Mouse (Mus musculus) heart, embryonic 13.5 days (tissue): ENCODE results near the gene Olfr196. TPM values are rescaled to one million over a fixed set of nuclear protein-coding genes. Genes with fewer than 3 reads are reported as not detected.
"Not testable (repeated sequence)": the region's sequence is repeated elsewhere in the genome, so short reads cannot be mapped to it uniquely, and the experiment has no call there.

Source experiments
- ATAC-seq: fragments of 200-750 bp; cut with Nextera tagmentation; 2 replicates; pipeline ENCODE4 v1.8.0; 2017; ENCODE audit warnings: moderate TSS enrichment; ENCODE audit not compliant: insufficient number of reproducible peaks, low FRiP score, low TSS enrichment; ENCODE audit errors: extremely low read depth
- H3K27ac ChIP-seq: fragments of 300-500 bp; sonication (generic); replicated peaks from 2 replicates; pipeline ENCODE4 v1.5.1; 2015; ENCODE audit warnings: moderate library complexity, mild to moderate bottlenecking, inconsistent platforms
- H3K27me3 ChIP-seq: fragments of 300-500 bp; sonication (generic); replicated peaks from 2 replicates; pipeline ENCODE4 v1.6.1; 2015; ENCODE audit warnings: mild to moderate bottlenecking, inconsistent platforms
- H3K36me3 ChIP-seq: fragments of 300-500 bp; sonication (generic); 2 replicates; pipeline ENCODE4 v1.6.1; 2015; ENCODE audit warnings: mild to moderate bottlenecking, inconsistent platforms
- H3K4me1 ChIP-seq: fragments of 300-500 bp; sonication (generic); 2 replicates; pipeline ENCODE4 v1.6.1; 2015; ENCODE audit warnings: inconsistent platforms
- H3K4me2 ChIP-seq: fragments of 300-500 bp; sonication (generic); 2 replicates; pipeline ENCODE4 v1.6.1; 2015; ENCODE audit warnings: inconsistent platforms, mild to moderate bottlenecking, moderate library complexity
- H3K4me3 ChIP-seq: fragments of 300-500 bp; sonication (generic); 2 replicates; pipeline ENCODE4 v1.5.1; 2015; ENCODE audit warnings: moderate library complexity, mild to moderate bottlenecking, inconsistent platforms
- H3K9ac ChIP-seq: fragments of 300-500 bp; sonication (generic); 2 replicates; pipeline ENCODE4 v1.6.1; 2015; ENCODE audit warnings: inconsistent platforms, mild to moderate bottlenecking, moderate library complexity
- H3K9me3 ChIP-seq: fragments of 300-500 bp; sonication (generic); 2 replicates; pipeline ENCODE4 v1.6.1; 2016; ENCODE audit warnings: inconsistent platforms
- WGBS: fragments of 180-500 bp; shearing (Covaris S2); methylation state at CpG from one replicate; pipeline ENCODE4 v1.1.7; 2015; ENCODE audit warnings: mixed read lengths; 5-methylcytosine and 5-hydroxymethylcytosine counted together
- polyA plus RNA-seq: library from polyadenylated mRNA; unstranded; fragments of >200 nt; fragmentation: Nextera tagmentation; extraction: Ambion mirVana; gene quantifications from 2 replicates; pipeline ENCODE4 v1.2.1, GENCODE M21; 2015

Olfr196 gene
- not detected in 2 replicates for polyA plus RNA-seq

GRCm38 (mm10) chr16:59170354-59170753, at the start of gene Olfr196:
TSS of gene Olfr196 (minus strand) at chr16:59170454.
- H3K9me3 ChIP-seq, result 0 out of 2 replicates have a peak, but pooled peaks cover 8% of the 10 kb centered on the region
- H3K9ac ChIP-seq, result no peak within 1 kb of the TSS
- no peak for ATAC-seq
- 67% methylated on average over 3 of the region's 3 CpGs for WGBS
- H3K4me3 ChIP-seq, result no peak within 1 kb of the TSS
- no peaks in the 10 kb centered on the region for H3K27me3 ChIP-seq
- H3K4me1 ChIP-seq, result no peaks in the 10 kb centered on the region
- no peaks in the 10 kb centered on the region for H3K36me3 ChIP-seq
- no peak within 1 kb of the TSS for H3K4me2 ChIP-seq
- H3K27ac ChIP-seq, result no peak within 1 kb of the TSS

- not testable (repeated sequence) for ATAC-seq, H3K27me3 ChIP-seq, H3K36me3 ChIP-seq, H3K27ac ChIP-seq, H3K4me3 ChIP-seq, H3K4me2 ChIP-seq, H3K9me3 ChIP-seq, H3K9ac ChIP-seq, H3K4me1 ChIP-seq
- 71% methylated on average over 1 of the region's 1 CpGs for WGBS
Measured at GRCm38 (mm10) chr16:59219667-59220066, 49.4 kb upstream of the Olfr196 start, which contains the start of gene Olfr199. TSS of gene Olfr199 (minus strand) at chr16:59219767.

GRCm38 (mm10) chr16:59217861-59218260, 47.6 kb upstream of the Olfr196 start:
- H3K4me1 ChIP-seq, H3K4me3 ChIP-seq, H3K4me2 ChIP-seq, H3K9ac ChIP-seq, H3K9me3 ChIP-seq, H3K27ac ChIP-seq, H3K36me3 ChIP-seq, ATAC-seq, H3K27me3 ChIP-seq: not testable (repeated sequence)
- WGBS, result 60% methylated on average over 3 of the region's 3 CpGs

- H3K4me3 ChIP-seq, H3K9me3 ChIP-seq, H3K27me3 ChIP-seq, H3K9ac ChIP-seq, H3K36me3 ChIP-seq, H3K4me1 ChIP-seq, ATAC-seq, H3K27ac ChIP-seq, H3K4me2 ChIP-seq: not testable (repeated sequence)
- 50% methylated on average over 1 of the region's 1 CpGs for WGBS
Measured at GRCm38 (mm10) chr16:59203433-59203832, 33.2 kb upstream of the Olfr196 start, which contains the start of gene Olfr198. TSS of gene Olfr198 (minus strand) at chr16:59203533.

GRCm38 (mm10) chr16:59151996-59152395, 18.3 kb downstream of the Olfr196 start:
- 71% methylated on average over 2 of the region's 2 CpGs for WGBS
- ATAC-seq, result no peak

GRCm38 (mm10) chr16:59146746-59147145, 23.5 kb downstream of the Olfr196 start, which contains the start of gene Olfr195:
TSS of gene Olfr195 (plus strand) at chr16:59147046.
- H3K27me3 ChIP-seq, result no peaks in the 10 kb centered on the region
- no peak for ATAC-seq
- no peak within 1 kb of the TSS for H3K4me2 ChIP-seq
- H3K36me3 ChIP-seq, result no peaks in the 10 kb centered on the region
- H3K4me1 ChIP-seq, result no peaks in the 10 kb centered on the region
- H3K27ac ChIP-seq, result no peak within 1 kb of the TSS
- no peaks in the 10 kb centered on the region for H3K9me3 ChIP-seq
- 83% methylated on average over 1 of the region's 1 CpGs for WGBS
- H3K4me3 ChIP-seq, result no peak within 1 kb of the TSS
- no peak within 1 kb of the TSS for H3K9ac ChIP-seq

More at GRCm38 (mm10) chr16:59151996-59152395, 18.3 kb downstream of the Olfr196 start:
- Histone ChIP-seq H3K36me3 (no peaks in the 10 kb centered on the region), H3K4me3 (no peak overlapping the region), H3K4me1 (no peaks in the 10 kb centered on the region), H3K9me3 (no peaks in the 10 kb centered on the region), H3K4me2 (no peak overlapping the region), H3K27ac (no peak overlapping the region), H3K27me3 (no peaks in the 10 kb centered on the region), H3K9ac (no peak overlapping the region)

- no peak overlapping the region for H3K9ac ChIP-seq
- H3K9me3 ChIP-seq, result no peaks in the 10 kb centered on the region
- H3K27ac ChIP-seq, result no peak overlapping the region
- no peaks in the 10 kb centered on the region for H3K27me3 ChIP-seq
- ATAC-seq, result no peak
- H3K4me1 ChIP-seq, result no peaks in the 10 kb centered on the region
- no peak overlapping the region for H3K4me3 ChIP-seq
- no peak overlapping the region for H3K4me2 ChIP-seq
- H3K36me3 ChIP-seq, result no peaks in the 10 kb centered on the region
Measured at GRCm38 (mm10) chr16:59141105-59141504, 29.1 kb downstream of the Olfr196 start.

GRCm38 (mm10) chr16:59130740-59131139, 39.5 kb downstream of the Olfr196 start:
- Histone ChIP-seq H3K27me3 (no peaks in the 10 kb centered on the region), H3K9ac (no peak overlapping the region), H3K27ac (no peak overlapping the region), H3K4me2 (no peak overlapping the region), H3K4me3 (no peak overlapping the region), H3K9me3 (peaks cover 5% of the 10 kb centered on the region; the same call in 1 of the 2 replicates), H3K36me3 (no peaks in the 10 kb centered on the region), H3K4me1 (no peaks in the 10 kb centered on the region)
- no peak for ATAC-seq
- WGBS, result 76% methylated on average over 1 of the region's 1 CpGs

- no peak within 1 kb of the TSS for H3K4me3 ChIP-seq
- no peak within 1 kb of the TSS for H3K27ac ChIP-seq
- no peaks in the 10 kb centered on the region for H3K4me1 ChIP-seq
- H3K36me3 ChIP-seq, result no peaks in the 10 kb centered on the region
- H3K27me3 ChIP-seq, result no peaks in the 10 kb centered on the region
- peaks cover 3% of the 10 kb centered on the region; the same call in 1 of the 2 replicates for H3K9me3 ChIP-seq
- ATAC-seq, result no peak
- no peak within 1 kb of the TSS for H3K9ac ChIP-seq
- H3K4me2 ChIP-seq, result no peak within 1 kb of the TSS
Measured at GRCm38 (mm10) chr16:59120969-59121368, 49.3 kb downstream of the Olfr196 start, which contains the start of gene Olfr194. TSS of gene Olfr194 (minus strand) at chr16:59121069.

Other genes with a start within 250 kb of the Olfr196 start
- gene Olfr181, start 241.7 kb downstream of the Olfr196 start, polyA plus RNA-seq, result not detected in 2 replicates
- not detected in 2 replicates for gene Olfr180, start 241.1 kb downstream of the Olfr196 start, polyA plus RNA-seq
- gene Olfr183, start 175.1 kb downstream of the Olfr196 start, polyA plus RNA-seq, result not detected in 2 replicates
- gene Olfr186, start 140.2 kb downstream of the Olfr196 start, polyA plus RNA-seq, result not detected in 2 replicates
- gene Olfr187, start 130.7 kb downstream of the Olfr196 start, polyA plus RNA-seq, result not detected in 2 replicates
- gene Olfr190, start 92.4 kb downstream of the Olfr196 start, polyA plus RNA-seq, result not detected in 2 replicates
- gene Olfr191, start 80.6 kb downstream of the Olfr196 start, polyA plus RNA-seq, result not detected in 2 replicates
- not detected in 2 replicates for gene Olfr193, start 58.6 kb downstream of the Olfr196 start, polyA plus RNA-seq
- not detected in 2 replicates for gene Olfr194, start 49.4 kb downstream of the Olfr196 start, polyA plus RNA-seq
- gene Olfr195, start 23.4 kb downstream of the Olfr196 start, polyA plus RNA-seq, result not detected in 2 replicates
- gene Olfr198, start 33.1 kb upstream of the Olfr196 start, polyA plus RNA-seq, result not detected in 2 replicates
- gene Olfr199, start 49.3 kb upstream of the Olfr196 start, polyA plus RNA-seq, result not detected in 2 replicates
- gene Olfr201, start 102.2 kb upstream of the Olfr196 start, polyA plus RNA-seq, result not detected in 2 replicates
- not detected in 2 replicates for gene Olfr202, start 116.3 kb upstream of the Olfr196 start, polyA plus RNA-seq
- gene Olfr203, start 128.4 kb upstream of the Olfr196 start, polyA plus RNA-seq, result not detected in 2 replicates
- gene Olfr204, start 147.8 kb upstream of the Olfr196 start, polyA plus RNA-seq, result not detected in 2 replicates
- gene Olfr205, start 160.7 kb upstream of the Olfr196 start, polyA plus RNA-seq, result not detected in 2 replicates
- gene Olfr206, start 178.8 kb upstream of the Olfr196 start, polyA plus RNA-seq, result not detected in 2 replicates
- gene Olfr209, start 193.5 kb upstream of the Olfr196 start, polyA plus RNA-seq, result not detected in 2 replicates
- gene Gabrr3, start 236.9 kb upstream of the Olfr196 start, polyA plus RNA-seq, result not detected in 2 replicates